Mouse (Mus musculus): ENCODE data around the gene Camk2g.

Camk2g gene

GRCm38 (mm10) chr14:20698515-20698914 is 95.4 kb downstream of the Camk2g start:
- Histone ChIP-seq H3K36me3 (ENCODE audit: control insufficient read depth, insufficient read depth, low read length, poor library complexity, severe bottlenecking) (peaks cover 7% of the 10 kb centered on the region; the same call in 1 of the 2 replicates), H3K27me3 (ENCODE audit: control insufficient read depth, insufficient read depth, low read length, poor library complexity, severe bottlenecking) (no peaks in the 10 kb centered on the region)
- DNase-seq (ENCODE audit: low read depth, low spot score): no peak

- DNase-seq (ENCODE audit: low read depth, low spot score): peak; percentile 58
- Histone ChIP-seq H3K36me3 (ENCODE audit: control insufficient read depth, insufficient read depth, low read length, poor library complexity, severe bottlenecking) (peaks cover 11% of the 10 kb centered on the region), H3K27me3 (ENCODE audit: control insufficient read depth, insufficient read depth, low read length, poor library complexity, severe bottlenecking) (no peaks in the 10 kb centered on the region)
Observed at GRCm38 (mm10) chr14:20696986-20697385, 96.9 kb downstream of the Camk2g start.

- DNase-seq (ENCODE audit: low read depth, low spot score): no peak
- Histone ChIP-seq H3K27me3 (ENCODE audit: control insufficient read depth, insufficient read depth, low read length, poor library complexity, severe bottlenecking) (no peaks in the 10 kb centered on the region), H3K36me3 (ENCODE audit: control insufficient read depth, insufficient read depth, low read length, poor library complexity, severe bottlenecking) (peaks cover 9% of the 10 kb centered on the region)
Observed at GRCm38 (mm10) chr14:20695761-20696520, 97.9 kb downstream of the Camk2g start.

GRCm38 (mm10) chr14:20694884-20695760 is 98.8 kb downstream of the Camk2g start, which contains the start of gene Fut11:
Gene Fut11 (plus strand): TSS chr14:20694968.
- Histone ChIP-seq H3K36me3 (ENCODE audit: control insufficient read depth, insufficient read depth, low read length, poor library complexity, severe bottlenecking) (peaks cover 12% of the 10 kb centered on the region), H3K27me3 (ENCODE audit: control insufficient read depth, insufficient read depth, low read length, poor library complexity, severe bottlenecking) (no peaks in the 10 kb centered on the region)
- DNase-seq (ENCODE audit: low read depth, low spot score): peak; percentile 85

GRCm38 (mm10) chr14:20694185-20694883 is 99.6 kb downstream of the Camk2g start:
- Histone ChIP-seq H3K27me3 (ENCODE audit: control insufficient read depth, insufficient read depth, low read length, poor library complexity, severe bottlenecking) (no peaks in the 10 kb centered on the region), H3K36me3 (ENCODE audit: control insufficient read depth, insufficient read depth, low read length, poor library complexity, severe bottlenecking) (peaks cover 14% of the 10 kb centered on the region)
- DNase-seq (ENCODE audit: low read depth, low spot score): peak; percentile 21

- H3K36me3 ChIP-seq (ENCODE audit: control insufficient read depth, insufficient read depth, low read length, poor library complexity, severe bottlenecking): peaks cover 16% of the 10 kb centered on the region
- no peaks in the 10 kb centered on the region for H3K27me3 ChIP-seq (ENCODE audit: control insufficient read depth, insufficient read depth, low read length, poor library complexity, severe bottlenecking)
- DNase-seq (ENCODE audit: low read depth, low spot score): no peak
Observed at GRCm38 (mm10) chr14:20693589-20694101, 100.2 kb downstream of the Camk2g start.

- Histone ChIP-seq H3K27me3 (ENCODE audit: control insufficient read depth, insufficient read depth, low read length, poor library complexity, severe bottlenecking) (no peaks in the 10 kb centered on the region), H3K36me3 (ENCODE audit: control insufficient read depth, insufficient read depth, low read length, poor library complexity, severe bottlenecking) (peaks cover 21% of the 10 kb centered on the region)
- no peak for DNase-seq (ENCODE audit: low read depth, low spot score)
Observed at GRCm38 (mm10) chr14:20691772-20692171, 102.1 kb downstream of the Camk2g start.

- peak; percentile 24 for DNase-seq (ENCODE audit: low read depth, low spot score)
- peaks cover 27% of the 10 kb centered on the region for H3K36me3 ChIP-seq (ENCODE audit: control insufficient read depth, insufficient read depth, low read length, poor library complexity, severe bottlenecking)
- no peaks in the 10 kb centered on the region for H3K27me3 ChIP-seq (ENCODE audit: control insufficient read depth, insufficient read depth, low read length, poor library complexity, severe bottlenecking)
Observed at GRCm38 (mm10) chr14:20689009-20689408, 104.9 kb downstream of the Camk2g start.

- DNase-seq (ENCODE audit: low read depth, low spot score): no peak
- Histone ChIP-seq H3K27me3 (ENCODE audit: control insufficient read depth, insufficient read depth, low read length, poor library complexity, severe bottlenecking) (no peaks in the 10 kb centered on the region), H3K36me3 (ENCODE audit: control insufficient read depth, insufficient read depth, low read length, poor library complexity, severe bottlenecking) (peaks cover 32% of the 10 kb centered on the region)
Observed at GRCm38 (mm10) chr14:20686576-20686975, 107.3 kb downstream of the Camk2g start.

All from splenic B cell, adult 2 months (primary cell).